Mouse (Mus musculus): ENCODE data around the gene Sae1. TPM values are rescaled to one million over a fixed set of nuclear protein-coding genes. Genes with fewer than 3 reads are reported as not detected.

Gene Sae1
- 232 and 287 TPM in 2 replicates for polyA plus RNA-seq (2014; fragmentation: Nextera tagmentation; extraction: Ambion mirVana)

DNA sequence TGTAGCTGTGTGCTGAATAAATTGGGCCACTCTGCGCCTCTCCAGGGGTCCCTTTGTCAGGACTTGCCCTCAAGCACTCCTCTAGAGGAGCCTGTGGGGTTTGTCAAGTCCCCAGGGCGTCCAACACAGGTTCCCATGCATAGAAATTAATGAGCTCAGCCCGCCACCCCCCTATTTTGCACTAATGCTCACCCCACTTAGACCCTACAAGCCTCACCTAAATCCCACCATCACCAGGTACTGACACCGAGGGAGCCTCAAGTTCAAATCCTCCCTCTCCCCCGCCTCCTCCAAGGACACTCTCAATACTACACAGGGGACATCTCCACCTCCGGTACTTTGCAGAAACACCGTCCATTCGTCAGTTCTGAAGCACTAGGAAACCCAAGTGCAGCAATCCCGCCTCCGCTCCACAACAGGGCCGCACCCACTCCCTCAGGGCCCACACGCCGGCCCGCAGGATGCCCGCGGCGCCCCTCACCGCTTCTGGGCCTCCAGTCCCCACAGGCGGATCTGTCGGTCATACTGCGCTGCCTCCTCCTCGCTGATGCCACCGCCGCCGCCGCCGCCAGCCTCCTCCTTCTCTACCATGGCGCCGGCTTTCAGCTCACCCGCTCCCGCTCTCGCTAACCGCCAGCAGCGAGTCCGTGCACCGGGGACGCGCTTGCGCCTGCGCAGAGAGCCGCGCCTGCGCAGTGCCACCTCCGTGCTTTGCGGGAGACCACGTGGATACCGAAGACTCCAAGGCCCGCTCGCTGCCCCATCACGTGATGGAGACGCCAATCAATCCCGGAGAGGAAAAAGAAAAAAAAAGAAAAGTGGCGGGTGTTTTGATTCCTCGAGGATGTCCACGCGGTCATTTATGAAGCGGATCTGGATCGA, at the start of gene Sae1:
Sae1 (minus strand) TSS at position 647 of the 882 bp plus-strand sequence.
- Histone ChIP-seq H3K27me3 (replicated peaks; ENCODE audit: control insufficient read depth, insufficient read depth, low read length) (no peaks in the 10 kb centered on the region), H3K27ac (replicated peaks; ENCODE audit: low read depth, low read length) (peak within 1 kb of the TSS; percentile 77), H3K4me2 (ENCODE audit: low read depth, low read length) (peak within 1 kb of the TSS; percentile 70), H3K4me3 (ENCODE audit: low read depth, low read length) (peak within 1 kb of the TSS; percentile 92), H3K4me1 (ENCODE audit: control insufficient read depth, insufficient read depth, low read length) (peaks cover 11% of the 10 kb centered on the region), H3K9ac (ENCODE audit: low read depth, low read length) (peak within 1 kb of the TSS; percentile 95), H3K36me3 (ENCODE audit: control insufficient read depth, insufficient read depth, low read length) (peaks cover 11% of the 10 kb centered on the region; the same call in 1 of the 2 replicates), H3K9me3 (ENCODE audit: control insufficient read depth, low read length) (no peaks in the 10 kb centered on the region)
- ATAC-seq (ENCODE audit: low read depth) (peak; percentile 96), DNase-seq (ENCODE audit: low spot score) (peak; percentile 98)
- WGBS = under 1% methylated on average over 55 of the region's 58 CpGs

DNA sequence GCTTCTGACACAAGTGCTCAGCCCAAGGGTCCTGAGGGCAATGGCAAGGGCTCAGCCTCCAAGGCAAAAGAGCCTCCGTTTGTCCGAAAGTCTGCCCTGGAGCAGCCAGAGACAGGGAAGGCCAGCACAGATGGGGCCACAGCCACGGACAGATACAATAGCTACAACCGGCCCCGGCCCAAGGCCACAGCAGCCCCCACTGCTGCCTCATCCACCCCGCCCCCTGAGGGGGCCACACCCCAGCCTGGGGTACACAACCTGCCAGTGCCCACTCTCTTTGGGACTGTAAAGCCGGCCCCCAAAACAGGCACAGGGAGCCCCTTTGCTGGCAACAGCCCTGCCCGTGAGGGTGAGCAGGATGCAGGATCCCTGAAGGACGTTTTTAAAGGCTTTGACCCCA, 47.5 kb upstream of the Sae1 start:
- Histone ChIP-seq H3K4me3 (ENCODE audit: low read depth, low read length) (no peak overlapping the region), H3K27ac (replicated peaks; ENCODE audit: low read depth, low read length) (no peak overlapping the region), H3K4me2 (ENCODE audit: low read depth, low read length) (no peak overlapping the region), H3K9ac (ENCODE audit: low read depth, low read length) (no peak overlapping the region), H3K36me3 (ENCODE audit: control insufficient read depth, insufficient read depth, low read length) (peaks cover 70% of the 10 kb centered on the region), H3K4me1 (ENCODE audit: control insufficient read depth, insufficient read depth, low read length) (no peaks in the 10 kb centered on the region), H3K9me3 (ENCODE audit: control insufficient read depth, low read length) (no peaks in the 10 kb centered on the region), H3K27me3 (replicated peaks; ENCODE audit: control insufficient read depth, insufficient read depth, low read length) (no peaks in the 10 kb centered on the region)
- no peak for ATAC-seq (ENCODE audit: low read depth)
- 83% methylated on average over 8 of the region's 9 CpGs for WGBS
- DNase-seq (ENCODE audit: low spot score) = no peak

DNA sequence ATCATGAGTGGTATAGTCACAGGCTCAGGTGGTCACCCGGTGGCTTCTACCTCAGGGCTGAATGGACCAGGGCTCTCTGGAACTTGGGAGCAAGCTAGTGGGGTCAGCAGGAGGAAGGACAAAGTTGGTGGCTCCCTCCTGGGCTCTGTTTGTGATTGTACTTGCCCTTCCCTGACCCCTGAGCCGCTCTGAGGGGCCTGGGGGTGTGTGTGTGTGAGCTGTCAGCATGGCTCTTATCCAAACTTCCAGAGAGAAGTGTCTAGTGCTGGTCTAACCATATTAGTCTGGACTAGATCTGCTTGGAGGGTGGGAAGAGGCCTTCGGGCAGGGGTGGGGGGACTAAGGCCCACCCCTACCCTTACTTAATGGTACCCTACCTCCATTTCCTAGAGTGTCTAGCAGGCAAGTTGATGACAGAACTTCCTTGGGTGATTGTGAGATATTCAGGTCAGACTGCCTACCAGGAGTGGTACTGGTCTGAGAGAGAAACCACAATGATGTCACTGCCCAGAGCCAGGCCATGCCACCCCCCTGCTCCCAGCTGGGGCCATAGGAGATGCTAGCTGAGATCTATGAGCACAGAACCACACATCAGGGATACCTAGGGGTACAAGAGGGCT, 45.9 kb upstream of the Sae1 start:
- Histone ChIP-seq H3K9me3 (ENCODE audit: control insufficient read depth, low read length) (no peaks in the 10 kb centered on the region), H3K27ac (replicated peaks; ENCODE audit: low read depth, low read length) (no peak overlapping the region), H3K9ac (ENCODE audit: low read depth, low read length) (no peak overlapping the region), H3K27me3 (replicated peaks; ENCODE audit: control insufficient read depth, insufficient read depth, low read length) (no peaks in the 10 kb centered on the region), H3K36me3 (ENCODE audit: control insufficient read depth, insufficient read depth, low read length) (peaks cover 87% of the 10 kb centered on the region), H3K4me2 (ENCODE audit: low read depth, low read length) (no peak overlapping the region), H3K4me3 (ENCODE audit: low read depth, low read length) (no peak overlapping the region), H3K4me1 (ENCODE audit: control insufficient read depth, insufficient read depth, low read length) (no peaks in the 10 kb centered on the region)
- 86% methylated on average over 2 of the region's 3 CpGs for WGBS
- DNase-seq (ENCODE audit: low spot score) = no peak
- no peak for ATAC-seq (ENCODE audit: low read depth)

DNA sequence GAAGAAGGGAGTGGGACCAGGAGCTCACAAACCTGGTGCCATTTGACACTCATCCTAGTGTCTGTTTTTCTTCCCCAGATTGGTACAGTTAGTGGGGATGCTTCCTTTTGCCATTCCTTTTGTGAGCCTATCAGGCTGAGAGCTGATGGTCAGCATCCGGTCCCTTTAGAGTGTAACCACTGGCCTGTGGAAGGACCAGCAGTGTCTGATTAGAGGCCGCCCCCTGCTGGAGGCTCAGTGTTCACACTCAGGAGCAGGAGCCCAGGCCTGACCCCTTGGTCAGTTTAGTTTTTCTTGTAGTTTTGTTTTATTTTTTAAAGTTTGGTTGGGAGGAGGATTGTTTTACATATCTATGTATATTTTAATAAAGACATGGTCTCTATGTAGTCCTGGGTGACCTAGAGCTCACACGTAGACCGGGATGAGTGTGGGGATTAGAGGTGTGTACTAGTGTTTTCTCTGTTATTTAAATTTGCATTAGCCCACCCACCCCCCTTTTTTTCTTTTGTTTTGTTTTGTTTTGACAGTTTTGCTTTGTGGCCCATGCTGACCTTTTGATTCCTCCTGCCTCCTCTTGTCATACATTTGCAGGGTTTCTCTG, 38.6 kb upstream of the Sae1 start:
- Histone ChIP-seq H3K27ac (replicated peaks; ENCODE audit: low read depth, low read length) (no peak overlapping the region), H3K4me3 (ENCODE audit: low read depth, low read length) (no peak overlapping the region), H3K27me3 (replicated peaks; ENCODE audit: control insufficient read depth, insufficient read depth, low read length) (no peaks in the 10 kb centered on the region), H3K9me3 (ENCODE audit: control insufficient read depth, low read length) (no peaks in the 10 kb centered on the region), H3K4me2 (ENCODE audit: low read depth, low read length) (no peak overlapping the region), H3K9ac (ENCODE audit: low read depth, low read length) (no peak overlapping the region), H3K4me1 (ENCODE audit: control insufficient read depth, insufficient read depth, low read length) (no peaks in the 10 kb centered on the region), H3K36me3 (ENCODE audit: control insufficient read depth, insufficient read depth, low read length) (peaks cover 99% of the 10 kb centered on the region)
- 57% methylated on average over 4 of the region's 4 CpGs for WGBS
- peak; percentile 86 for ATAC-seq (ENCODE audit: low read depth)
- peak; percentile 68 for DNase-seq (ENCODE audit: low spot score)

DNA sequence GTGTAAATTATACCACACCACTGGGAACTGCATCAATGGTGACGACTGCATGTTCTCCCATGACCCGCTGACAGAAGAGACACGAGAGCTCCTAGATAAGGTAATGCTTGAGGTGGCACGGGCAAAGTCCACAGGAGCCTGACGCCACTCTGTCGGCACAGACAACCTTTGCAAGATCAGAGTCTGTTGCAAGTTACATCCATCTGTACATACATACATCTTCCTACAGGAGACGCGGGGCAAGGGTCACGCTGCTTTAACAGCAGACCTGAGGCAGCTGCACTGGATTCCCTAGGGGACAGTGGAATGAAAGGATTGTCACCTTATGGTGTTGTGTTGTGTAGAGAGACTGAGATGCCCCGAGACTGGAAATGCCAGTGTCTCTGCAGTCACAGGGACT, 38.1 kb upstream of the Sae1 start:
- DNase-seq (ENCODE audit: low spot score) = no peak

DNA sequence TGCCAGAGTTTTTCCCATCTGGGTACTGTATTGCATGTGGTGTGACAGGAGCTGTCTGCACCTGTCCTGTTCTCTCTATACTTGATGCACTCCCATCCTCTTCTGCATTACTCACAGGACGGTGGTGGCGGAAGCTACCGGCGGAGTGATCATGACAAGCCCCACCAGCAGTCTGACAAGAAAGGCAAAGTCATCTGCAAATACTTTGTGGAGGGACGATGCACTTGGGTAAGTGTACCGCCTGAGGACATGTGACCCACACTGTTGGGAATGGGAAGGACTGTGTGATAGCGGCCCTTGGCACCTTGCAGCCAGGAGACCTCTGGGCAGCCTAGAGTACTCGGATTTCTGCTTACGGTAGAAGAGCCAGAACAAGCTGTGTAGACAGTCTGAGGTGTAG, 36.1 kb upstream of the Sae1 start:
- no peak overlapping the region for H3K9ac ChIP-seq (ENCODE audit: low read depth, low read length)
- H3K4me2 ChIP-seq (ENCODE audit: low read depth, low read length) = no peak overlapping the region
- H3K4me3 ChIP-seq (ENCODE audit: low read depth, low read length) = no peak overlapping the region
- 86% methylated on average over 9 of the region's 9 CpGs for WGBS
- peaks cover 99% of the 10 kb centered on the region for H3K36me3 ChIP-seq (ENCODE audit: control insufficient read depth, insufficient read depth, low read length)
- no peak overlapping the region for H3K27ac ChIP-seq (replicated peaks; ENCODE audit: low read depth, low read length)
- H3K27me3 ChIP-seq (replicated peaks; ENCODE audit: control insufficient read depth, insufficient read depth, low read length) = no peaks in the 10 kb centered on the region
- ATAC-seq (ENCODE audit: low read depth) (no peak), DNase-seq (ENCODE audit: low spot score) (no peak)
- no peaks in the 10 kb centered on the region for H3K4me1 ChIP-seq (ENCODE audit: control insufficient read depth, insufficient read depth, low read length)
- H3K9me3 ChIP-seq (ENCODE audit: control insufficient read depth, low read length) = no peaks in the 10 kb centered on the region

More for the DNA sequence above, 38.1 kb upstream of the Sae1 start:
- 87% methylated on average over 10 of the region's 10 CpGs for WGBS
- no peaks in the 10 kb centered on the region for H3K4me1 ChIP-seq (ENCODE audit: control insufficient read depth, insufficient read depth, low read length)
- H3K27ac ChIP-seq (replicated peaks; ENCODE audit: low read depth, low read length) = no peak overlapping the region
- ATAC-seq (ENCODE audit: low read depth) = no peak
- no peak overlapping the region for H3K9ac ChIP-seq (ENCODE audit: low read depth, low read length)
- H3K4me2 ChIP-seq (ENCODE audit: low read depth, low read length) = no peak overlapping the region
- H3K4me3 ChIP-seq (ENCODE audit: low read depth, low read length) = no peak overlapping the region
- H3K27me3 ChIP-seq (replicated peaks; ENCODE audit: control insufficient read depth, insufficient read depth, low read length) = no peaks in the 10 kb centered on the region
- peaks cover 99% of the 10 kb centered on the region for H3K36me3 ChIP-seq (ENCODE audit: control insufficient read depth, insufficient read depth, low read length)
- no peaks in the 10 kb centered on the region for H3K9me3 ChIP-seq (ENCODE audit: control insufficient read depth, low read length)

DNA sequence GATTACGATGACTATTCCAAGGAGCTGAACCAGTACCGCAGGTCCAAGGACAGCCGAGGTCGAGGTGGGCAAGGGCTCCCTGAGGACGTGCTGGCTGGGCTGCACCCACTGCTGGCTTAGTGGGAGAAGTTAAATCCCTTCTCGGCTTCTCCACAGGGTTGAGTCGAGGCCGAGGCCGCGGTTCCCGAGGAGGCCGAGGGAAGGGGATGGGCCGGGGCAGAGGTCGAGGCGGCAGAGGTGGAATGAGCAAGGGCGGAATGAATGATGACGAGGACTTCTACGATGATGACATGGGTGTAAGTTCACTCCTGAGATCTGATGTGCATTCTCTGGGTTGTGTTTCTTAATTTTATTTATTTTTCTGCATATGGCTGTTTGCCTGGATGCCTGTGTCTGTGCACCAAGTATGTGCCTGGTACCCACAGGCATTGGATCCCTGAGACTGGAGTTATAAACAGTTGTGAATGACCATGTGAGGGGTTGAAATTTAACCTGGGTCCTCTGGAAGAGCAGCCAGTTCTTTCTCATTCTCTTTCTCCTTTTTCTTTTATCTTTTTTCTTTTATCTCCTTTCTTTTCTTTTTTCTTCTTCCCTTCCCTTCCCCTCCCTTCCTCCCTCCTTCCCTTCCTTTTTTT, 34.7 kb upstream of the Sae1 start:
- Histone ChIP-seq H3K4me1 (ENCODE audit: control insufficient read depth, insufficient read depth, low read length) (no peaks in the 10 kb centered on the region), H3K36me3 (ENCODE audit: control insufficient read depth, insufficient read depth, low read length) (peaks cover 99% of the 10 kb centered on the region), H3K9me3 (ENCODE audit: control insufficient read depth, low read length) (no peaks in the 10 kb centered on the region), H3K4me2 (ENCODE audit: low read depth, low read length) (no peak overlapping the region), H3K27me3 (replicated peaks; ENCODE audit: control insufficient read depth, insufficient read depth, low read length) (no peaks in the 10 kb centered on the region), H3K27ac (replicated peaks; ENCODE audit: low read depth, low read length) (no peak overlapping the region), H3K4me3 (ENCODE audit: low read depth, low read length) (no peak overlapping the region), H3K9ac (ENCODE audit: low read depth, low read length) (no peak overlapping the region)
- no peak for DNase-seq (ENCODE audit: low spot score)
- no peak for ATAC-seq (ENCODE audit: low read depth)
- 86% methylated on average over 18 of the region's 18 CpGs for WGBS

DNA sequence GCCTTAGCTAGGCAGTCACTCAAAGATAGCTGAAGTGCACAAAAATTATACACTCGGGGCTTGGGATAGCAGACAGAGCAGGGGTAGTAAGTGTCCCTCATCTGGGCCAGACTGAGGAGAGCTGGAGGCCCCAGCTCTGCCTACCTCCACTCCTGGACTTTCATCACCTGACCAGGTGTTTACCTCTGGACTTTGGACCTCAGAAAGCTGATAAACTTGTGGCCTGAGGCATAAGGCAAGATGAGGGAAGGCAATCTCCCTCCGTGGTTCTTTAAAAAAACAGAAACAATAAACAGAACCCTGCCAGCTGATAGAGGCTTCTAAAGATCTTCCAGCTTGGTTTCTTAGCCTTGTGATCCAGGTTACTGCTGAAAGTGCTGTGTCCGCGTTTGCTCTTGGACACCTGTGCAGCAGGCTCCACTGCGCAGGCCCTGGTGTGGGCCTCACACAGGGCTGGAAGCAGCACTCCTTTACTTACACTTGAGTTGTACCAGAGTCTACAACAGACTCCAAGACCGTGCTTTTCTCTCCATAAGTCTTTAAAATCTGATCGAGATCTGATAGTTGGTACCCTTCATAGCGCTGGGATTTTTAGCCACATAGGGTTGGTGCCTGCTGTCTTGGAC, 33.0 kb upstream of the Sae1 start:
- 93% methylated on average over 8 of the region's 8 CpGs for WGBS
- Histone ChIP-seq H3K4me1 (ENCODE audit: control insufficient read depth, insufficient read depth, low read length) (no peaks in the 10 kb centered on the region), H3K27ac (replicated peaks; ENCODE audit: low read depth, low read length) (no peak overlapping the region), H3K9me3 (ENCODE audit: control insufficient read depth, low read length) (no peaks in the 10 kb centered on the region), H3K9ac (ENCODE audit: low read depth, low read length) (no peak overlapping the region), H3K4me3 (ENCODE audit: low read depth, low read length) (no peak overlapping the region), H3K36me3 (ENCODE audit: control insufficient read depth, insufficient read depth, low read length) (peaks cover 94% of the 10 kb centered on the region), H3K4me2 (ENCODE audit: low read depth, low read length) (no peak overlapping the region), H3K27me3 (replicated peaks; ENCODE audit: control insufficient read depth, insufficient read depth, low read length) (no peaks in the 10 kb centered on the region)
- no peak for ATAC-seq (ENCODE audit: low read depth)
- DNase-seq (ENCODE audit: low spot score) = no peak

All from embryonic facial prominence, embryonic 14.5 days (tissue).